Mouse (Mus musculus) G1E (cell line): ENCODE results near the gene Dhx32. TPM values are rescaled to one million over a fixed set of nuclear protein-coding genes. Genes with fewer than 3 reads are reported as not detected.

Source experiments
- ATAC-seq: 2 replicates; pipeline ENCODE4 v1.8.0; 2016; ENCODE audit warnings: mild to moderate bottlenecking; ENCODE audit not compliant: insufficient number of reproducible peaks, poor library complexity, low FRiP score, severe bottlenecking; ENCODE audit errors: extremely low read depth
- DNase-seq: peaks from one replicate; pipeline ENCODE4 v3.0.0; 2012; ENCODE audit warnings: low spot score
- H3K27me3 ChIP-seq: 2 replicates; pipeline ENCODE4 v1.6.1; 2012; ENCODE audit warnings: mild to moderate bottlenecking, low read length, inconsistent platforms; ENCODE audit not compliant: insufficient read depth
- H3K36me3 ChIP-seq: replicated peaks from 2 replicates; pipeline ENCODE3; 2012; ENCODE audit warnings: mild to moderate bottlenecking, inconsistent platforms
- H3K4me1 ChIP-seq: 2 replicates; pipeline ENCODE4 v1.6.1; 2012; ENCODE audit warnings: low read depth, low read length, inconsistent platforms, mixed read lengths; ENCODE audit not compliant: insufficient read depth
- H3K4me3 ChIP-seq: 2 replicates; pipeline ENCODE4 v1.5.1; 2012; ENCODE audit warnings: low read depth, mild to moderate bottlenecking, inconsistent platforms, low read length, moderate library complexity, mixed read lengths
- H3K9me3 ChIP-seq: replicated peaks from 2 replicates; pipeline ENCODE4 v1.6.1; 2012; ENCODE audit warnings: inconsistent platforms
- CTCF ChIP-seq: IDR thresholded peaks from 2 replicates; pipeline ENCODE4 v1.5.1; 2012; ENCODE audit warnings: low read depth, low read length, inconsistent platforms, mixed read lengths
- GATA1 ChIP-seq: IDR thresholded peaks from 2 replicates; pipeline ENCODE4 v1.6.1; 2012; ENCODE audit warnings: borderline replicate concordance, low read length, inconsistent platforms, mixed read lengths
- GATA2 ChIP-seq: IDR thresholded peaks from 2 replicates; pipeline ENCODE4 v1.6.1; 2012; ENCODE audit warnings: low read depth, low read length, inconsistent platforms, borderline replicate concordance
- POLR2AphosphoS5 ChIP-seq: IDR thresholded peaks from 2 replicates; pipeline ENCODE4 v1.6.1; 2012; ENCODE audit warnings: low read depth, low read length, inconsistent platforms; ENCODE audit not compliant: insufficient replicate concordance
- TAL1 ChIP-seq: conservative IDR thresholded peaks from 2 replicates; pipeline ENCODE4 v1.6.1; 2012; ENCODE audit warnings: low read depth, low read length, inconsistent platforms, mixed read lengths
- polyA plus RNA-seq: library from polyadenylated mRNA; stranded (reverse); fragments of >175 nt; gene quantifications from 2 replicates; pipeline ENCODE4 v1.2.3, GENCODE M21; 2012
- total RNA-seq, 2 experiments: library from RNA; stranded (forward) in 1 of 2; stranded (reverse) in 1 of 2; fragments of 200-1000 nt in 1 of 2; fragments of >200 nt in 1 of 2; fragmentation: Nextera tagmentation in 1 of 2; gene quantifications; 2 replicates each; pipeline ENCODE4 v1.2.3; 2014 to 2017

The Dhx32 gene
- total and polyA plus RNA-seq, 3 experiments, result 12.8 to 22.8 (median 16.4) TPM

- TF ChIP-seq GATA2 (no peak), POLR2AphosphoS5 (no peak), CTCF (no peak), GATA1 (no peak), TAL1 (no peak)
- ATAC-seq, result no peak
- Histone ChIP-seq H3K4me1 (peaks cover 5% of the 10 kb centered on the region; the same call in 1 of the 2 replicates), H3K36me3 (peaks cover 37% of the 10 kb centered on the region), H3K4me3 (no peak overlapping the region), H3K27me3 (no peaks in the 10 kb centered on the region), H3K9me3 (no peaks in the 10 kb centered on the region)
- DNase-seq, result no peak
These were observed 18.1 kb downstream of the Dhx32 start for GRCm38 (mm10) chr7:133764425-133764824.

- no peaks in the 10 kb centered on the region for H3K27me3 ChIP-seq
- no peak overlapping the region for H3K4me3 ChIP-seq
- H3K4me1 ChIP-seq, result peaks cover 5% of the 10 kb centered on the region; the same call in 1 of the 2 replicates
- H3K9me3 ChIP-seq, result no peaks in the 10 kb centered on the region
- no peak for TF ChIP-seq TAL1
- no peak for TF ChIP-seq POLR2AphosphoS5
- TF ChIP-seq GATA2, result no peak
- TF ChIP-seq CTCF, result no peak
- no peak for TF ChIP-seq GATA1
- DNase-seq, result no peak
- peaks cover 41% of the 10 kb centered on the region for H3K36me3 ChIP-seq
- ATAC-seq, result no peak
These were observed 19.8 kb downstream of the Dhx32 start for GRCm38 (mm10) chr7:133762696-133763095.

- peaks cover 5% of the 10 kb centered on the region; the same call in 1 of the 2 replicates for H3K4me1 ChIP-seq
- TF ChIP-seq CTCF, result no peak
- no peak for TF ChIP-seq GATA1
- TF ChIP-seq TAL1, result no peak
- TF ChIP-seq POLR2AphosphoS5, result no peak
- no peak for TF ChIP-seq GATA2
- DNase-seq (no peak), ATAC-seq (no peak)
- H3K9me3 ChIP-seq, result no peaks in the 10 kb centered on the region
- H3K27me3 ChIP-seq, result no peaks in the 10 kb centered on the region
- peaks cover 48% of the 10 kb centered on the region for H3K36me3 ChIP-seq
- H3K4me3 ChIP-seq, result no peak overlapping the region
These were observed 22.7 kb downstream of the Dhx32 start for GRCm38 (mm10) chr7:133759611-133760353.

GRCm38 (mm10) chr7:133758716-133759115 is 23.8 kb downstream of the Dhx32 start:
- ATAC-seq (no peak), DNase-seq (no peak)
- Histone ChIP-seq H3K4me1 (peaks cover 5% of the 10 kb centered on the region; the same call in 1 of the 2 replicates), H3K9me3 (no peaks in the 10 kb centered on the region), H3K4me3 (no peak overlapping the region), H3K36me3 (peaks cover 48% of the 10 kb centered on the region), H3K27me3 (no peaks in the 10 kb centered on the region)
- no peak for TF ChIP-seq GATA2
- no peak for TF ChIP-seq TAL1
- TF ChIP-seq POLR2AphosphoS5, result no peak
- no peak for TF ChIP-seq CTCF
- no peak for TF ChIP-seq GATA1

GRCm38 (mm10) chr7:133757961-133758455 is 24.5 kb downstream of the Dhx32 start:
- TF ChIP-seq TAL1, result no peak
- TF ChIP-seq GATA1, result no peak
- TF ChIP-seq CTCF, result no peak
- no peak for TF ChIP-seq POLR2AphosphoS5
- TF ChIP-seq GATA2, result no peak
- Histone ChIP-seq H3K4me3 (no peak overlapping the region), H3K4me1 (peaks cover 5% of the 10 kb centered on the region; the same call in 1 of the 2 replicates), H3K9me3 (no peaks in the 10 kb centered on the region), H3K27me3 (no peaks in the 10 kb centered on the region), H3K36me3 (peaks cover 48% of the 10 kb centered on the region)
- ATAC-seq, result no peak
- no peak for DNase-seq

- no peaks in the 10 kb centered on the region for H3K4me1 ChIP-seq
- H3K36me3 ChIP-seq, result peaks cover 40% of the 10 kb centered on the region
- DNase-seq, result no peak
- no peak for ATAC-seq
- H3K4me3 ChIP-seq, result no peak overlapping the region
- no peaks in the 10 kb centered on the region for H3K9me3 ChIP-seq
- TF ChIP-seq CTCF (no peak), POLR2AphosphoS5 (no peak), GATA1 (no peak), TAL1 (no peak), GATA2 (no peak)
- no peaks in the 10 kb centered on the region for H3K27me3 ChIP-seq
These were observed 31.4 kb downstream of the Dhx32 start for GRCm38 (mm10) chr7:133751163-133751562.
